Mouse (Mus musculus): Measurements from ENCODE around the gene Nme6. TPM values are rescaled to one million over a fixed set of nuclear protein-coding genes. Genes with fewer than 3 reads are reported as not detected.
A peak's percentile ranks its signal among the peaks of the same experiment; 100 is the strongest.

Gene Nme6
- polyA plus RNA-seq, 1 experiment from 2014 or later = 76.5 TPM

GRCm38 (mm10) chr9:109825739-109826138, 6.8 kb upstream of the Nme6 start:
- ATAC-seq (ENCODE audit: low FRiP score, low read depth) = no peak
- Histone ChIP-seq H3K36me3 (0 out of 2 replicates have a peak, but pooled peaks cover 9% of the 10 kb centered on the region), H3K4me3 (no peak overlapping the region), H3K4me2 (replicated peaks) (no peak overlapping the region), H3K9me3 (no peaks in the 10 kb centered on the region), H3K27me3 (no peaks in the 10 kb centered on the region), H3K27ac (replicated peaks) (no peak overlapping the region), H3K4me1 (no peaks in the 10 kb centered on the region), H3K9ac (replicated peaks) (no peak overlapping the region)
- WGBS = 69% methylated on average over 4 of the region's 4 CpGs

DNA sequence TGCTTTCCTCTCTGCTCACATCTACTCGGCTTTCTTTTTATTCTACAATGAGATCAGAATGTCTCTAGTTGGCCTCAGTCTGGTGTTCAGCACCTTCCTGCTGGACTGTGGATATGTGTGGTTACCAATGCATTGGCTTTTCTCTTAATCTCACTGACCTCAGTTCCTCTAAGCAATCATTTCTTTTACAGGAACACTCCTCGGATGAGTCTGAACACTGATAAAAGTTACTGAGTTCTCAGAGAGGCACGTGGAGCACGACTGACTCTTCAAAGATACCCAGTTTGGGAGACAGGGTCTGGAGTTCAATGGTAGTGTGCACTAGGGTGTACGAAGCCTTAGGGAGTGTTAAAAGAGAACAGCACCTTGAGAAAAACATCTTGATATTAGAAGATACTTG, 6.4 kb upstream of the Nme6 start:
- Histone ChIP-seq H3K27ac (replicated peaks) (no peak overlapping the region), H3K4me1 (no peaks in the 10 kb centered on the region), H3K27me3 (no peaks in the 10 kb centered on the region), H3K4me3 (no peak overlapping the region), H3K4me2 (replicated peaks) (no peak overlapping the region), H3K9ac (replicated peaks) (no peak overlapping the region), H3K9me3 (no peaks in the 10 kb centered on the region), H3K36me3 (0 out of 2 replicates have a peak, but pooled peaks cover 12% of the 10 kb centered on the region)
- ATAC-seq (ENCODE audit: low FRiP score, low read depth) = no peak
- WGBS = 72% methylated on average over 5 of the region's 5 CpGs

- H3K4me3 ChIP-seq = peak overlapping the region; percentile 63
- H3K27ac ChIP-seq (replicated peaks) = no peak overlapping the region
- peak; percentile 52; the same call in 1 of the 2 replicates for ATAC-seq (ENCODE audit: low FRiP score, low read depth)
- H3K4me1 ChIP-seq = peaks cover 11% of the 10 kb centered on the region
- peak overlapping the region; percentile 54 for H3K9ac ChIP-seq (replicated peaks)
- 13% methylated on average over 6 of the region's 6 CpGs for WGBS
- no peaks in the 10 kb centered on the region for H3K9me3 ChIP-seq
- peaks cover 30% of the 10 kb centered on the region for H3K36me3 ChIP-seq
- H3K27me3 ChIP-seq = no peaks in the 10 kb centered on the region
- H3K4me2 ChIP-seq (replicated peaks) = peak overlapping the region; percentile 64
Observed at GRCm38 (mm10) chr9:109833088-109833412, 501 bp downstream of the Nme6 start.

- H3K9ac ChIP-seq (replicated peaks) = no peak within 1 kb of the TSS
- no peak within 1 kb of the TSS for H3K4me2 ChIP-seq (replicated peaks)
- H3K9me3 ChIP-seq = no peaks in the 10 kb centered on the region
- H3K4me1 ChIP-seq = no peaks in the 10 kb centered on the region
- WGBS = 84% methylated on average over 6 of the region's 6 CpGs
- no peaks in the 10 kb centered on the region; the same call in 1 of the 2 replicates for H3K36me3 ChIP-seq
- H3K4me3 ChIP-seq = no peak within 1 kb of the TSS
- ATAC-seq (ENCODE audit: low FRiP score, low read depth) = no peak
- H3K27me3 ChIP-seq = no peaks in the 10 kb centered on the region
- no peak within 1 kb of the TSS for H3K27ac ChIP-seq (replicated peaks)
Observed at GRCm38 (mm10) chr9:109849312-109849758, 16.8 kb downstream of the Nme6 start, which contains the start of gene Camp. Camp (minus strand) TSS chr9:109849617.

- 89% methylated on average over 5 of the region's 5 CpGs for WGBS
- Histone ChIP-seq H3K4me3 (no peak overlapping the region), H3K4me2 (replicated peaks) (no peak overlapping the region), H3K36me3 (no peaks in the 10 kb centered on the region; the same call in 1 of the 2 replicates), H3K4me1 (no peaks in the 10 kb centered on the region), H3K27ac (replicated peaks) (no peak overlapping the region), H3K9me3 (no peaks in the 10 kb centered on the region), H3K9ac (replicated peaks) (no peak overlapping the region), H3K27me3 (no peaks in the 10 kb centered on the region)
- ATAC-seq (ENCODE audit: low FRiP score, low read depth) = no peak
Observed at GRCm38 (mm10) chr9:109850099-109850498, 17.6 kb downstream of the Nme6 start.

GRCm38 (mm10) chr9:109854341-109854740, 21.8 kb downstream of the Nme6 start:
- Histone ChIP-seq H3K4me1 (no peaks in the 10 kb centered on the region), H3K27ac (replicated peaks) (no peak overlapping the region), H3K36me3 (no peaks in the 10 kb centered on the region), H3K9me3 (no peaks in the 10 kb centered on the region), H3K27me3 (no peaks in the 10 kb centered on the region), H3K4me2 (replicated peaks) (no peak overlapping the region), H3K9ac (replicated peaks) (no peak overlapping the region), H3K4me3 (no peak overlapping the region)
- WGBS = 81% methylated on average over 2 of the region's 2 CpGs
- no peak for ATAC-seq (ENCODE audit: low FRiP score, low read depth)

GRCm38 (mm10) chr9:109855947-109856346, 23.4 kb downstream of the Nme6 start:
- Histone ChIP-seq H3K4me3 (no peak overlapping the region), H3K9ac (replicated peaks) (no peak overlapping the region), H3K4me1 (no peaks in the 10 kb centered on the region), H3K4me2 (replicated peaks) (no peak overlapping the region), H3K27ac (replicated peaks) (no peak overlapping the region), H3K27me3 (no peaks in the 10 kb centered on the region), H3K36me3 (no peaks in the 10 kb centered on the region), H3K9me3 (no peaks in the 10 kb centered on the region)
- no peak for ATAC-seq (ENCODE audit: low FRiP score, low read depth)
- WGBS = 82% methylated on average over 6 of the region's 6 CpGs

DNA sequence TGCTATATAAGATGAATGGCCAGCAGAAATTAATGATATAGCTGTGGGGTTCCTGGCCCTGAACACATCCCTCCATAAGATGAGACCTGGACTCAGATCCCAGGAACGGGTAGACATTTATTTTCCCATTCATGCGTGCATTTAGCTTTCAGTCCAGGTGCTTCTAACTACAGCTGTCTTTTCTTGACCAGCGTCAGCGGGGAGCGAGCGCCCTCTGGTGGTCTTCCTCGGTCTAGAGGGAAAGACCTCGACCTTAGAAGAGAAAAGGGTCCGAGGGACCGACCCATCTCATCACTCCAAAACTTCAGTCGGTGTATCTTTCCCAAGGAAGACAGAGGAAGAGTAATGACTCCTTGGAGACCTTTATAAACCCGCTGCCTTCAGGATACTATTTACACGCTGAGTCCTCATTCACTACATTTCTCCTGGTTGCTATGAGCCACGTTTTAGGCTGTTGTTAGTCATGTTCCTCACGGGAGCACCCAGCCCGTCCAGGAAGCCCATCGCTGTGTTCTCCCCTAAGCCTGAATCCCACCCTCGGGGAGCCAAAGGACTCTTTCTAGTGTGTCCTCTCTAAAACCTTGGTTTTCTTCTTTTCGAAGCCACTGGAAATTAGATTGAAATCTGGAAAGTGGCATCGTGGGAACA, 30.0 kb downstream of the Nme6 start:
- Histone ChIP-seq H3K4me3 (no peak overlapping the region), H3K4me2 (replicated peaks) (peak overlapping the region; percentile 33), H3K9me3 (no peaks in the 10 kb centered on the region), H3K27ac (replicated peaks) (no peak overlapping the region), H3K36me3 (no peaks in the 10 kb centered on the region), H3K27me3 (peaks cover 7% of the 10 kb centered on the region; the same call in 1 of the 2 replicates), H3K9ac (replicated peaks) (no peak overlapping the region), H3K4me1 (0 out of 2 replicates have a peak, but pooled peaks cover 2% of the 10 kb centered on the region)
- ATAC-seq (ENCODE audit: low FRiP score, low read depth) = 0 out of 2 replicates have a peak, but pooled peaks have one; percentile 44
- WGBS = 21% methylated on average over 20 of the region's 20 CpGs

DNA sequence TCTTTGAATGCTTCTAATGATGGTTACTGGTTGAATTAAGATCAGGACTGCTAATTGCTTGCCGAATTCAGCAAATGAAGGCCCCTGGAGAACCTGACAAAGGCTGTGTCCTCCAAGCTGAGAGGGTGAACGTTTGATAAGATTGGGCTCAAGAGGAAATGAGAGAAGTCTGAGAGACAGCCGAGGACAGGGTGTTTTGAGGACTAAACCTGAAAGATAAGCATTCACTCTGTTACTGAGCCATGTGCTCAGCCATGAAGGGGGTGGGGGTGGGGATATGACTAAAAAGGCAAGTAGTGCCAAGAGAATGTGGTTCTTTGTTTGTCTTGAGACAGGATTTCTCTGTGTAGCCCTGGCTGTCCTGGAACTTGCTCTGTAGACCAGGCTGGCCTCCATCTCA, 30.5 kb downstream of the Nme6 start:
- H3K9ac ChIP-seq (replicated peaks) = no peak overlapping the region
- no peak overlapping the region for H3K4me3 ChIP-seq

DNA sequence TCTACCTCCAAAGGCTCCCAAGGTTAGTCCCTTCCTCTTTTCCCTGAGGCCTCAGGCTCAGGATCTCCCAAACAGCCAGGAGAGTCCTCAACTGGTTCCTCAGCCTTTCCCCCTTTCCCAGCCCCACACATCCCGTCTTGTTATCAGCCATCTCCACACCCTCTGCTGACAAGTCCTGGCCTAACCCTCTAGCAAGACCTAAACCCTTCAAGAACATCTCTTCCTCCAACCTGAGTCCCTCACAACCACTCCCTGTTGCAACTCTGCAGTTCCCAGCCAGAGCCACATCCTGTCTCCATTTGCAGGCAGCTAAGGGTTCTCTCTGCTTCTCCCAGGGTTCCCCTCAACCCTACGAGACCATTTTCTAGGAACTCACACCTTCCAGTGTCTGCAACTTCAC, 33.7 kb downstream of the Nme6 start:
- Histone ChIP-seq H3K27me3 (peaks cover 7% of the 10 kb centered on the region; the same call in 1 of the 2 replicates), H3K36me3 (no peaks in the 10 kb centered on the region), H3K27ac (replicated peaks) (no peak overlapping the region), H3K4me2 (replicated peaks) (no peak overlapping the region), H3K4me1 (0 out of 2 replicates have a peak, but pooled peaks cover 2% of the 10 kb centered on the region), H3K4me3 (no peak overlapping the region), H3K9me3 (no peaks in the 10 kb centered on the region), H3K9ac (replicated peaks) (no peak overlapping the region)
- no peak for ATAC-seq (ENCODE audit: low FRiP score, low read depth)
- 65% methylated on average over 2 of the region's 2 CpGs for WGBS

More for the DNA sequence above, 30.5 kb downstream of the Nme6 start:
- H3K4me1 ChIP-seq = 0 out of 2 replicates have a peak, but pooled peaks cover 2% of the 10 kb centered on the region
- no peak overlapping the region for H3K27ac ChIP-seq (replicated peaks)
- no peaks in the 10 kb centered on the region for H3K36me3 ChIP-seq
- H3K4me2 ChIP-seq (replicated peaks) = no peak overlapping the region
- H3K9me3 ChIP-seq = no peaks in the 10 kb centered on the region
- 74% methylated on average over 3 of the region's 3 CpGs for WGBS
- no peak for ATAC-seq (ENCODE audit: low FRiP score, low read depth)
- H3K27me3 ChIP-seq = peaks cover 7% of the 10 kb centered on the region; the same call in 1 of the 2 replicates

GRCm38 (mm10) chr9:109870983-109871572, 38.5 kb downstream of the Nme6 start:
- Histone ChIP-seq H3K9me3 (no peaks in the 10 kb centered on the region), H3K36me3 (no peaks in the 10 kb centered on the region), H3K27me3 (no peaks in the 10 kb centered on the region), H3K27ac (replicated peaks) (no peak overlapping the region), H3K4me1 (0 out of 2 replicates have a peak, but pooled peaks cover 2% of the 10 kb centered on the region), H3K9ac (replicated peaks) (no peak overlapping the region), H3K4me3 (no peak overlapping the region), H3K4me2 (replicated peaks) (no peak overlapping the region)
- 49% methylated on average over 6 of the region's 6 CpGs for WGBS
- no peak for ATAC-seq (ENCODE audit: low FRiP score, low read depth)

All from midbrain, embryonic 12.5 days (tissue).